Mouse (Mus musculus) mature B cell (primary cell): ENCODE measurements around the gene Msi2.

Source experiments
- in situ Hi-C: fragments of 300-500 bp; cut with MboI; formaldehyde crosslinking; loops from 2 replicates; pipeline ENCODE4 v1.14.3; 2019

Msi2 gene

GRCm38 (mm10) chr11:88541666-88542639 is 176.4 kb downstream of the Msi2 start:
- in situ Hi-C loops = no loop called here

- in situ Hi-C loops = no loop called here
Observed at GRCm38 (mm10) chr11:88539637-88540478, 178.5 kb downstream of the Msi2 start.

DNA sequence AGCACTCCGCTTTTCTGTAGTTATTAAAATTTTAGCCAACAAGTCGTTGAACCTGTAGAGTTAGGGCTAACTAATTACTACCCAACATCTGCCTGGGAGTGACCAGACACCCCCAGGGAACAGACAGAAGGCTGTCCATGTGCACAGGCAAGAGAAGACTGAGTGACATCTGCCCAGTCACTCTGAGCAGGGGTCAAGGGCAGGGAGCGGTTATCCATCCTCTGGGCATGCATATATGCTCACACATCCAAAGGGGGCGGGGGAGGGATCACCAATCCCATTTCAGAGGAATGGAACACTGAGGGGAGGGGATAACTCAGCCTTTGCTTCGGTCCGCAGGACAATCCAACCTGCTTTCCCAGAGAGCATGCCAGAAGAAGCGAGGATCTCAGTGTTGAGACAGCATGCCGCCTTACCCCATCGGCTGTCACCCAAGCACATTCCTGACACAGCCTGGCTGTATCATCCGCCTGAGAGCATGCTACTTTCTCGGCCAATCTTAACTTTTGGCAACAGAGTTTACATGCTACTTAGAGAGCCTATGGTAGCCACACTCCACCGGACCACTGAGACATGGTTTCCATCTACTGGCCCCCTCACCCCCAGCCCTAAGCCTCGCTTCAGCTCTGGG is 179.5 kb downstream of the Msi2 start:
- in situ Hi-C loops = no loop called here

DNA sequence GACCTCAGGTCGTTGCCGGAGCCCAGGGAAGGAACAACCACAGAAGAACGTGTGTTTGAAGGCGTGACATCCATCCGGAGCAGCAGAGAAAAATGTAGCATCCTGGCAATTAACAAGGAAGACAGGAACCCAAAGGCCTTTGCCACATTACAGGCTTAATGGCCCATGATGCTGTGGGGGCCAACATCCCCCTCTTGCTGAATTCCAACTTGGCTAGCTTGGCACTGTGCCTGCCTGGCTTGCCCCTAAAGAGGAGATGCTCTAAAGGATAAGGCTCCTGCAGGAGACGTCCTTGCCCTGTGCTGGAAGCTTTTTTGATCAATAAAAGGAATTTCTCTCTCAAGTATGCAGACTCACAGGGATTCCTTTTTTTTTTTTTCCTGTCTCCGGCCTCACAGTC is 181.0 kb downstream of the Msi2 start:
- in situ Hi-C loops = no loop called here

GRCm38 (mm10) chr11:88536861-88537260 is 181.5 kb downstream of the Msi2 start:
- in situ Hi-C loops = no loop called here

DNA sequence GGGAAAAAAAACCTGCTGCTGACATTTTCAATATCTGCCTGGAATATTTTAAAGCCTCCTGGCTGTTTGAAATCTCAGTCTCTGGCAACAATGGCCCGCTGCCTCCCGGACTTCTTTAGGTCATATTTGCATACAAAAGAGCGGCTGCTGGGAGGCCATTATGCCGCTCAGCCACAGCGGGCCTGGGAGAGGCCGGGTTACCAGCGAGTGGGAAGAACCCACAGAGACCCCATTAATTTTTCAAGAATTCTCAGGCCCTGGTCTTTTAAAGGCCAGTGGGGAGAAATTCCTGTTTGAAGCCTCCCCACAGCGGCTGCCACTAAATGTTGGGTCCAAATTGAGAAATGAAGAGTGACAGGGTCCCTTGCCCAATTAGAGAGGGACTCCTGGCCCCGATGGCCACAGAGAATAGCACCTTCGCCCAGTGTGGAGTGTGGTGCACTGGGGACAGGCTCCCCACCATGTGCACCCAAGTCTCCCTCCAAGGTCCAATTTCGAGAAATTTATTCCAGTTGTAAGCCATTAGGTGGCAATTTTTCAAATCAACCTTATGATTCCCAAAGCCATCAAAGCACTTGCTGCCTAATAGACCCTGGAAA is 183.9 kb downstream of the Msi2 start:
- in situ Hi-C loops = no loop called here

- in situ Hi-C loops = no loop called here
Observed at GRCm38 (mm10) chr11:88532016-88532415, 186.3 kb downstream of the Msi2 start.

DNA sequence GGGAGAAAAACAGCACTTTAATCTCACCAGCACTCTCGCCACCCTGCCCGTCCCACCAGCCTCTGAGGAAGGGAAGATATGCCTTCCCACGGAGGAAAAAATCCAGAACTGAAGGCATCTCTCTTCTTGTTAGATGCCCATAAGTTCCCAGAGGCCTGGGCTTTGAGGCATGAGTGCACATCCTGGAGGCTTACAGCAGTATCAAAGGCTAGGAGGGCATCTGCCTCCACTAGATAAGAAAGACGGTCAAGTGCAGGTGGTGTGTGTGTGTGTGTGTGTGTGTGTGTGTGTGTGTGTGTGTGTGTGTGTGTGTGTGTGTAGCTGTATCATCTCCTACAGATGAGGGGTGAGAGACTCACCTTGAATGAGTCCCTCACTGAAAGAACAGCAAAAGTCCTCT is 188.3 kb downstream of the Msi2 start:
- in situ Hi-C loops = no loop called here

DNA sequence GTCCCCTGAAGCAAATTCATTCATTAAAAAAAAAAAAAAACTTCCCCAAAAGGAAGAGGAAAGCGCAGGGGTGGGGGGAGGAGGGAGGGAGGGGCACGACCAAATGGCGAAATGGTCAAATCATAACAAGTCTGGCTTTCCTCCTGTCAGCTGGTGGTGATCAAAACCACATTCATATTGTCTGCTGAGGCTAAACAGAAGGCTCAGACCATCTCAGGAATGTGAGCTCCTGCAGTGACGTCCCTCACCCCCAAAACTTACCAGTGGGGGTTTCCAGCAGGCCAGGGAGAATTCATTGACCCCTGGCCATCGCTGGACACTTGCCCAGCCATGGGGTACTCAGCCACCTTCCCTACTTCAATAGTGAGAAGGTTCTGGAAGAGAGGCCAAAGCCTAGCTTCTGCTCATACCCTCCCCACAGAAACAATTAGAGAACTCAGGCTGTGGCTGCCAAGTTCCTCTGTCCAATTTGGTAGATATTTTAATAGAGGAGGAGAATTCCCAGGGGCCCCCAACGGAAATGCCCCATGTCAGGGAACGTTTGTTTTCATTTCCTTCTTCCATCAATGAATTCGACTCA is 189.7 kb downstream of the Msi2 start:
- in situ Hi-C loops = no loop called here

GRCm38 (mm10) chr11:88526711-88527110 is 191.6 kb downstream of the Msi2 start:
- in situ Hi-C loops = no loop called here

DNA sequence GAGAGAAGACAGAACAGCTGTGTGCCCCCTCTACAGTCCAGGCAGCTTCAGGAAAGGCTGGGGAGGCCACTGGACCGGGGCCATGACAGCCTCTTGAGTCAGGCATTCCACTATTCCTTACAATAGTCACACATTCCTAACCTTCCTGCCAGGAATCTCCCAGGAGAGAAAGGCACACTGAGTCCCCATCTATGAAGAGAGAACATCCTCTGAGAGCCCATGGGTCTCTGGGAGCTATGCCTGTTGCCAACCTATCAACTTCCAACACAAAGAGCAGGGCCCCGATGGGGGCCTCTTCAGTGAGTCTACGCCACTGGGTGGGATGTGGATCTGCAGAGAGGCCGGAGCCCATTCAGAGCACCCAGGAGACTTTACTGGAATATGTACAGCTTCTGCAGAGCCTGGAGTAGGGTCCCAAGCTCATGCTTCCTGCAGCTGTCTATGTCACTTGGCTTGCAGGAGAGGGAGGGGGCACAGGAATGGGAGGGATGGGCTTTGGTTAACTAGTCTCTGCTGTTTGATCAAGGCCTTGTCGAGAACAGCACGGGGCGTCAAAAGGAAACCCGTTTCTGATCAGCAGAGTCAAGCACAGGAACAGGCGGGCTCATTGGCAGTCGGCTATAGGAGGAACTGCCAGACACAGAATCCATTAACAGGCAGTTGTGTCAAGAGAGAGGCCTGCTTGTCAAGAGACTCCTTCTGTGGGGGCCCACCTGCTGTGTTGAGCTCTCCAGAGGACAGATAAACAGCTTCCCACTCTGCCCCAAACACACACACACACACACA is 193.3 kb downstream of the Msi2 start:
- in situ Hi-C loops = no loop called here

DNA sequence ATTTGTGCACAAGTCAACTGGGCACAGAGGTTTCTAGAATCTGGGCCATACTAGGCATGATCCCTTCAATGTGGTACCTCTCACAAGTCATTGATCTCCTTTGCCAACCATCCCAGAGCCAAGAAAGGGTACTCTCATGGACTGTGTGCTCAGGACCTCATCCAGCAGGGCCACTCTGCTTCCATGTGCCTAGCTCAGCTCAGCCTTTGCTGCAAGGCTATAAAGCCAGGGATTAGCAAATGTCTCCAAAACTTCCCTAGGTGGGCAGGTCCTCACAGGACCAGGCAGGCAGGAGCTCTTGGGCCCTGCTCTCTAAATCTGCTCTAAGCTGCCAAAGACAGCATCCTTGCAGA is 193.9 kb downstream of the Msi2 start:
- in situ Hi-C loops = no loop called here

- in situ Hi-C loops = no loop called here
Observed at GRCm38 (mm10) chr11:88523921-88524320, 194.4 kb downstream of the Msi2 start.

- in situ Hi-C loops = no loop called here
Observed at GRCm38 (mm10) chr11:88523511-88523910, 194.8 kb downstream of the Msi2 start.

DNA sequence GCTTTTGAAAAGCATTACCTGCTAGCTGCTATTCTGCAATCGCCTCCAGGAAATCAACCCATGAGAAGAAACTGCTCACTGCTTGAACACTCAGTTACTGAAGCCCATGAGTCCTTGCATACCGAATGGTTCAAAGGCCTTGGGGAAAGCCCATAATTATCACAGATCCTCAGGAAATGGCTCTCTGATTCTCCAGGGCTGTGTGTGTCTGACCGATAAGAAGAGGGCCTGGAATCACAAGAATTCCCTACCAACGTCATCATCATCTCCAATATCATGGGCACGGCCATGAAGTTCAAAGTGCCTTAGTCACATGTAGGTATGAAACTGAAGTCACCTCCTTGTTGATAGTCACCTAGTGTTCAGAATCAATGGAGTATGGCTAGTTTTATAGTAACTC is 196.2 kb downstream of the Msi2 start:
- in situ Hi-C loops = no loop called here

DNA sequence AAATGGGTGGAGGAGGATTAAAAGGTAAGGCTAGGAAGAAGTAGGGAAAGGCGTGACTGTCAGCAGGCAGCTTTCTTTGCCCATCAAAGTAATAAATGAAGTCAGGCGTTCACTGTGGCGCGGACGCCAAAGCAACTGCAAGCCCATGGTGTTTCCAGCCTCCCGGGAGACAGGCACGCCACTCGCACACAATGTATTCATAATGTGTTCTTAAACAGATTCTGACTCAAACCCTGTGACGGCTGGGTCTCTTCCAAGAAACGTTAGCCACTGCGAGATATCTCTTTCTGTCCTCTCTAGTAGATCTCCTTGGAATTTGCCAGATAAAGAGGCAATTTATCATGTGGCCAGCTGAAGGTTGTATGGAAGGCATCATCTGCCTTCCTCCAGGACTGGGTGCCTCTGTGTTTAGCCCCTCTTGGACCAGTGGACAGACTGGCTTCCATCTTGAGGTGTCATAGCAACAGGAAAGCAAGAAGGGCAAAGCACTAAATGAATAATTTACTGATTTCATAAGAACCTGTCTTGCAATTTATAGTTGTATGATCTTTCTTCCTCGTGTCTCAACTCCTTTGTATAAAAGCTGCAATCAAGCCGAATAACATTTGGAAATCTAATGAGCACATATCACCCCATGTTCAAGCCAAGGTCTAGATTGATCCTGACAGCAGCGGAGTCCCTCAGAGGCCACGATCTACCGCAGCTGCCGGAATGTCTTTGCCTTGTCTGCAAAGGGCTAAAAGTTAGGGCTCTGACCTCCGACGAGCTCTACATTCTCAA is 197.2 kb downstream of the Msi2 start:
- in situ Hi-C loops = no loop called here

GRCm38 (mm10) chr11:88518361-88518760 is 200.0 kb downstream of the Msi2 start:
- in situ Hi-C loops = no loop called here

- in situ Hi-C loops = no loop called here
Observed at GRCm38 (mm10) chr11:88516596-88517485, 201.5 kb downstream of the Msi2 start.
